Mouse (Mus musculus): ENCODE measurements at regions not wholly inside any gene's neighbourhood (a gene's known extent, or its start where the extent isn't known, plus 50 kb on each side); places are given as distances from the start of the nearest gene placed in this dataset.

DNA sequence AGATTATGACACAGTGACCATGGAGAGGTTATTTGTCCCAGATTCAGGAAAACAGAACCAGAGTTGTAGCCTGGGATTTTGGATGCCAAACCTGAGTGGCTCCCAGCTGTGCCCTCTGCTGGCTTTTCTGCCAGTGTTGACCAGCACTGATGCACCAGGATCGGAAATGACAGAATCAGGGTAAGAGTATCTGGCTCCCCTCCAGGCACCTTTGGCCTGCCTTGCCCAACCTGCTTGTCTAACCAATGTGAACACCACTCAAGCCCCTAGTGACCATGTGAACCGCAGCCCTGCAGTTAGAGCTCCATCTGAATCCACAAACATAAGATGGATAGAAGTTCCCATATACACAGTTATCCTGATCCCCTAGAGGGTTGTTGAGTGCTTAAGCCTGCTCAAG is 210.6 kb downstream of the 4933412E24Rik start:
- no peak overlapping the region for H3K9ac ChIP-seq (ENCODE audit: low read length)
- H3K36me3 ChIP-seq (ENCODE audit: control insufficient read depth, insufficient read depth, low read length): no peaks in the 10 kb centered on the region
- ATAC-seq (ENCODE audit: low FRiP score, low TSS enrichment) (no peak), DNase-seq (ENCODE audit: low spot score) (no peak)
- 86% methylated on average over 2 of the region's 2 CpGs for WGBS
- TF ChIP-seq EP300 (optimal IDR thresholded peaks at IDR 0.05) (no peak), CTCF (IDR thresholded peaks at IDR 0.05; ENCODE audit: low read depth) (0 out of 2 replicates have a peak, but pooled peaks have one; percentile 2)
- no peaks in the 10 kb centered on the region for H3K27me3 ChIP-seq (ENCODE audit: control insufficient read depth, insufficient read depth, low read length)
- H3K4me1 ChIP-seq (replicated peaks; ENCODE audit: control insufficient read depth, insufficient read depth): no peaks in the 10 kb centered on the region
- H3K4me3 ChIP-seq (ENCODE audit: low read depth, low read length): no peak overlapping the region
- no peaks in the 10 kb centered on the region for H3K9me3 ChIP-seq (ENCODE audit: control insufficient read depth, low read length)
- no peak overlapping the region for H3K27ac ChIP-seq (replicated peaks)
- no peak overlapping the region for H3K4me2 ChIP-seq (replicated peaks; ENCODE audit: low read depth)

GRCm38 (mm10) chr15:59804821-59805220 is 211.6 kb downstream of the 4933412E24Rik start:
- Histone ChIP-seq H3K27me3 (ENCODE audit: control insufficient read depth, insufficient read depth, low read length) (no peaks in the 10 kb centered on the region), H3K27ac (replicated peaks) (no peak overlapping the region), H3K9ac (ENCODE audit: low read length) (no peak overlapping the region), H3K4me2 (replicated peaks; ENCODE audit: low read depth) (no peak overlapping the region), H3K36me3 (ENCODE audit: control insufficient read depth, insufficient read depth, low read length) (no peaks in the 10 kb centered on the region), H3K9me3 (ENCODE audit: control insufficient read depth, low read length) (no peaks in the 10 kb centered on the region), H3K4me1 (replicated peaks; ENCODE audit: control insufficient read depth, insufficient read depth) (no peaks in the 10 kb centered on the region), H3K4me3 (ENCODE audit: low read depth, low read length) (no peak overlapping the region)
- ATAC-seq (ENCODE audit: low FRiP score, low TSS enrichment): no peak
- DNase-seq (ENCODE audit: low spot score): no peak
- WGBS: 88% methylated on average over 2 of the region's 2 CpGs
- TF ChIP-seq CTCF (IDR thresholded peaks at IDR 0.05; ENCODE audit: low read depth) (no peak), EP300 (optimal IDR thresholded peaks at IDR 0.05) (no peak)

GRCm38 (mm10) chr15:59804394-59804793 is 212.0 kb downstream of the 4933412E24Rik start:
- ATAC-seq (ENCODE audit: low FRiP score, low TSS enrichment): no peak
- Histone ChIP-seq H3K4me2 (replicated peaks; ENCODE audit: low read depth) (no peak overlapping the region), H3K36me3 (ENCODE audit: control insufficient read depth, insufficient read depth, low read length) (no peaks in the 10 kb centered on the region), H3K9ac (ENCODE audit: low read length) (no peak overlapping the region), H3K4me1 (replicated peaks; ENCODE audit: control insufficient read depth, insufficient read depth) (no peaks in the 10 kb centered on the region), H3K4me3 (ENCODE audit: low read depth, low read length) (no peak overlapping the region), H3K27me3 (ENCODE audit: control insufficient read depth, insufficient read depth, low read length) (no peaks in the 10 kb centered on the region), H3K9me3 (ENCODE audit: control insufficient read depth, low read length) (no peaks in the 10 kb centered on the region), H3K27ac (replicated peaks) (no peak overlapping the region)
- no peak for TF ChIP-seq CTCF (IDR thresholded peaks at IDR 0.05; ENCODE audit: low read depth)
- no peak for TF ChIP-seq EP300 (optimal IDR thresholded peaks at IDR 0.05)
- no peak for DNase-seq (ENCODE audit: low spot score)
- WGBS: 85% methylated on average over 7 of the region's 7 CpGs

GRCm38 (mm10) chr15:59802276-59802675 is 214.1 kb downstream of the 4933412E24Rik start:
- WGBS: 83% methylated on average over 7 of the region's 7 CpGs

DNA sequence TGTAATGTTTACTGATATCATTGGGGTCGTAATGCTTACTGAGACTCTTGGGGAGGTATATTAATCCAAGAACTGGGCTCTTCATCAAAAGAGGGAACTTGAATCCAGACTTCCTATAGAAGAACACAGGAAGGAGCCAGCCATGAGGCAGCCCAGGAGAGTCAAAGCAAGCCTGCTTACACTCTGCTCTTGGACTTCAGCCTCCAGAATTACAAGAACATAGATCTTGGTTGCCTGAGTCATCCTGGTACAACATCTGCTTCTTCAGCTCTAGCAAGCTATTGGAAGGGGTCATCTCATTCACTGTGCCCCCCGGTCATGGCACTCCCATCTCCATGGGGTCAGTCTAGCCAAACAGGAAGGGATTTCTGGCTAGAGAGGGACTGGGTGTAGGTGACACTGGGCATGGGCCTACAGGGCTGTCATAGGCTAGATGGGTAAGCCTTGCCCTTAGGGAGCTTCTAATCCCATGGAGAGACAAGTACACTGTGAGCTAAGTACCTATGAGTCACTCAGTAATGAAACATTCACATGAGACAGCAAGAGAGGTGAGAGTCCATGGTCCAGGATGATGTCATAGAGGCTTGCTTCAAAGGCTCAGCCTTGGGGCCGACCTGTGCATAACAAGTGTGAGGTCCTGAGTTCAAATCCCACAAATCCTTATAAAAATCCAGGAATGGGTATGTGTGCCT is 217.1 kb downstream of the 4933412E24Rik start:
- peak; percentile 28 for DNase-seq (ENCODE audit: low spot score)
- 91% methylated on average over 3 of the region's 3 CpGs for WGBS

More at GRCm38 (mm10) chr15:59802276-59802675, 214.1 kb downstream of the 4933412E24Rik start:
- Histone ChIP-seq H3K27ac (replicated peaks) (no peak overlapping the region), H3K9ac (ENCODE audit: low read length) (no peak overlapping the region), H3K9me3 (ENCODE audit: control insufficient read depth, low read length) (no peaks in the 10 kb centered on the region), H3K4me1 (replicated peaks; ENCODE audit: control insufficient read depth, insufficient read depth) (no peaks in the 10 kb centered on the region), H3K4me2 (replicated peaks; ENCODE audit: low read depth) (no peak overlapping the region), H3K27me3 (ENCODE audit: control insufficient read depth, insufficient read depth, low read length) (no peaks in the 10 kb centered on the region), H3K36me3 (ENCODE audit: control insufficient read depth, insufficient read depth, low read length) (no peaks in the 10 kb centered on the region), H3K4me3 (ENCODE audit: low read depth, low read length) (no peak overlapping the region)
- DNase-seq (ENCODE audit: low spot score): no peak
- no peak for ATAC-seq (ENCODE audit: low FRiP score, low TSS enrichment)
- TF ChIP-seq CTCF (IDR thresholded peaks at IDR 0.05; ENCODE audit: low read depth): no peak
- TF ChIP-seq EP300 (optimal IDR thresholded peaks at IDR 0.05): no peak

GRCm38 (mm10) chr15:59798486-59798885 is 217.9 kb downstream of the 4933412E24Rik start:
- DNase-seq (ENCODE audit: low spot score): no peak
- Histone ChIP-seq H3K9me3 (ENCODE audit: control insufficient read depth, low read length) (no peaks in the 10 kb centered on the region), H3K4me2 (replicated peaks; ENCODE audit: low read depth) (no peak overlapping the region), H3K9ac (ENCODE audit: low read length) (no peak overlapping the region), H3K4me3 (ENCODE audit: low read depth, low read length) (no peak overlapping the region), H3K27me3 (ENCODE audit: control insufficient read depth, insufficient read depth, low read length) (no peaks in the 10 kb centered on the region), H3K27ac (replicated peaks) (no peak overlapping the region), H3K36me3 (ENCODE audit: control insufficient read depth, insufficient read depth, low read length) (no peaks in the 10 kb centered on the region), H3K4me1 (replicated peaks; ENCODE audit: control insufficient read depth, insufficient read depth) (no peaks in the 10 kb centered on the region)
- TF ChIP-seq EP300 (optimal IDR thresholded peaks at IDR 0.05): no peak
- TF ChIP-seq CTCF (IDR thresholded peaks at IDR 0.05; ENCODE audit: low read depth): no peak
- ATAC-seq (ENCODE audit: low FRiP score, low TSS enrichment): no peak

More for the DNA sequence above, 217.1 kb downstream of the 4933412E24Rik start:
- no peak for TF ChIP-seq EP300 (optimal IDR thresholded peaks at IDR 0.05)
- TF ChIP-seq CTCF (IDR thresholded peaks at IDR 0.05; ENCODE audit: low read depth): no peak
- Histone ChIP-seq H3K4me2 (replicated peaks; ENCODE audit: low read depth) (no peak overlapping the region), H3K36me3 (ENCODE audit: control insufficient read depth, insufficient read depth, low read length) (no peaks in the 10 kb centered on the region), H3K4me1 (replicated peaks; ENCODE audit: control insufficient read depth, insufficient read depth) (no peaks in the 10 kb centered on the region), H3K27ac (replicated peaks) (no peak overlapping the region), H3K9ac (ENCODE audit: low read length) (no peak overlapping the region), H3K27me3 (ENCODE audit: control insufficient read depth, insufficient read depth, low read length) (no peaks in the 10 kb centered on the region), H3K9me3 (ENCODE audit: control insufficient read depth, low read length) (no peaks in the 10 kb centered on the region), H3K4me3 (ENCODE audit: low read depth, low read length) (no peak overlapping the region)
- peak; percentile 90 for ATAC-seq (ENCODE audit: low FRiP score, low TSS enrichment)

All from stomach, postnatal 0 days (tissue).